Mouse (Mus musculus): ENCODE measurements around the gene Cnn3.

DNA sequence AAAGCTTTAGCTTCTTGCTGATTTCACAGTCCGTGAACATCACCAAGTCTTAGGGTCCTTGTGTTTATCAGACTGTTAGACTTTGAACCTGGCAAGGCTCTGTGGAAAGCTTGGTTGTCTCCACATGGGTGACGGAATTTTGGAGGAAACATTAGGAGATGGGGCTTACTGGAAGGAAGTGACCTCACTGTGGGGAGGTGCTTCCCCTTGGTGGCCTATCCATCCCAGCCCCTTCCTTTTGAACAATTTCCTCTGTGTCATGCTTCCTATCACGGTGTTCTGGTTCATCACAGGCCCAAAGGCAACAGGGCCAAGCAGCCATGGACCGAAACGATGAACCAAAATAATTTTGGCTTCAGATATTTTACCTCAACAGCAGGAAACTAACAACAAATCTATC, 16.0 kb downstream of the Cnn3 start:
- no peak for TF ChIP-seq GATA1 (IDR thresholded peaks at IDR 0.05; ENCODE audit: borderline replicate concordance, low read length)
- TF ChIP-seq FLI1 (IDR thresholded peaks at IDR 0.05; ENCODE audit: low read length), result no peak
